Mouse (Mus musculus): ENCODE measurements at regions not wholly inside any gene's neighbourhood (a gene's known extent, or its start where the extent isn't known, plus 50 kb on each side); places are given as distances from the start of the nearest gene placed in this dataset.

GRCm38 (mm10) chr9:117805812-117806211, 176.1 kb upstream of the Rbms3 start:
- H3K79me2 ChIP-seq (ENCODE audit: control insufficient read depth, insufficient read depth), result no peaks in the 10 kb centered on the region
- H3K79me3 ChIP-seq (ENCODE audit: low read depth), result no peaks in the 10 kb centered on the region
- H3ac ChIP-seq (ENCODE audit: control insufficient read depth, insufficient read length, low read depth), result no peak overlapping the region
- no peak for TF ChIP-seq CEBPB (IDR thresholded peaks at IDR 0.05; ENCODE audit: low read depth)
- TF ChIP-seq MYOD1 (IDR thresholded peaks at IDR 0.05; ENCODE audit: control insufficient read depth, insufficient read length, low read depth), result no peak
- no peak for TF ChIP-seq FOSL1 (IDR thresholded peaks at IDR 0.05; ENCODE audit: insufficient read depth, low read length, poor library complexity, severe bottlenecking)
- TF ChIP-seq MYOG (IDR thresholded peaks at IDR 0.05; ENCODE audit: control insufficient read depth, extremely low read depth, insufficient read length), result no peak
- TF ChIP-seq CTCF (IDR thresholded peaks at IDR 0.05; ENCODE audit: control insufficient read depth, insufficient read depth, insufficient read length), result no peak
- no peak for TF ChIP-seq MAX (IDR thresholded peaks at IDR 0.05)
- no peak for TF ChIP-seq USF1 (IDR thresholded peaks at IDR 0.05; ENCODE audit: low read depth)
- H3K4me3 ChIP-seq (ENCODE audit: insufficient read depth, poor library complexity, severe bottlenecking), result no peak overlapping the region
- H3K27me3 ChIP-seq (ENCODE audit: control insufficient read depth, insufficient read depth, insufficient read length), result no peaks in the 10 kb centered on the region
- no peaks in the 10 kb centered on the region for H3K36me3 ChIP-seq (ENCODE audit: control insufficient read depth, insufficient read depth)

GRCm38 (mm10) chr9:117784186-117784591, 154.5 kb upstream of the Rbms3 start:
- no peak overlapping the region for H3K4me3 ChIP-seq (ENCODE audit: insufficient read depth, poor library complexity, severe bottlenecking)
- no peaks in the 10 kb centered on the region for H3K27me3 ChIP-seq (ENCODE audit: control insufficient read depth, insufficient read depth, insufficient read length)
- no peaks in the 10 kb centered on the region for H3K79me2 ChIP-seq (ENCODE audit: control insufficient read depth, insufficient read depth)
- H3K79me3 ChIP-seq (ENCODE audit: low read depth), result no peaks in the 10 kb centered on the region
- H3ac ChIP-seq (ENCODE audit: control insufficient read depth, insufficient read length, low read depth), result no peak overlapping the region
- TF ChIP-seq MYOD1 (IDR thresholded peaks at IDR 0.05; ENCODE audit: control insufficient read depth, insufficient read length, low read depth) (no peak), CTCF (IDR thresholded peaks at IDR 0.05; ENCODE audit: control insufficient read depth, insufficient read depth, insufficient read length) (no peak), MAX (IDR thresholded peaks at IDR 0.05) (no peak), CEBPB (IDR thresholded peaks at IDR 0.05; ENCODE audit: low read depth) (no peak)
- no peaks in the 10 kb centered on the region for H3K36me3 ChIP-seq (ENCODE audit: control insufficient read depth, insufficient read depth)

GRCm38 (mm10) chr9:117754651-117755050, 124.9 kb upstream of the Rbms3 start:
- TF ChIP-seq CTCF (IDR thresholded peaks at IDR 0.05; ENCODE audit: control insufficient read depth, insufficient read depth, insufficient read length) (no peak), CEBPB (IDR thresholded peaks at IDR 0.05; ENCODE audit: low read depth) (no peak), FOSL1 (IDR thresholded peaks at IDR 0.05; ENCODE audit: insufficient read depth, low read length, poor library complexity, severe bottlenecking) (no peak), MYOD1 (IDR thresholded peaks at IDR 0.05; ENCODE audit: control insufficient read depth, insufficient read length, low read depth) (no peak), MYOG (IDR thresholded peaks at IDR 0.05; ENCODE audit: control insufficient read depth, extremely low read depth, insufficient read length) (no peak), USF1 (IDR thresholded peaks at IDR 0.05; ENCODE audit: low read depth) (no peak), MAX (IDR thresholded peaks at IDR 0.05) (no peak)
- Histone ChIP-seq H3K79me2 (ENCODE audit: control insufficient read depth, insufficient read depth) (no peaks in the 10 kb centered on the region), H3K79me3 (ENCODE audit: low read depth) (no peaks in the 10 kb centered on the region), H3ac (ENCODE audit: control insufficient read depth, insufficient read length, low read depth) (no peak overlapping the region), H3K4me3 (ENCODE audit: insufficient read depth, poor library complexity, severe bottlenecking) (no peak overlapping the region), H3K36me3 (ENCODE audit: control insufficient read depth, insufficient read depth) (no peaks in the 10 kb centered on the region), H3K27me3 (ENCODE audit: control insufficient read depth, insufficient read depth, insufficient read length) (no peaks in the 10 kb centered on the region)

- no peak for TF ChIP-seq MAX (IDR thresholded peaks at IDR 0.05)
- Histone ChIP-seq H3K27me3 (ENCODE audit: control insufficient read depth, insufficient read depth, insufficient read length) (no peaks in the 10 kb centered on the region), H3K36me3 (ENCODE audit: control insufficient read depth, insufficient read depth) (no peaks in the 10 kb centered on the region), H3K4me3 (ENCODE audit: insufficient read depth, poor library complexity, severe bottlenecking) (no peak overlapping the region), H3K79me2 (ENCODE audit: control insufficient read depth, insufficient read depth) (no peaks in the 10 kb centered on the region), H3K79me3 (ENCODE audit: low read depth) (no peaks in the 10 kb centered on the region), H3ac (ENCODE audit: control insufficient read depth, insufficient read length, low read depth) (no peak overlapping the region)
Measured at GRCm38 (mm10) chr9:117753466-117753865, 123.8 kb upstream of the Rbms3 start.

GRCm38 (mm10) chr9:117744906-117745305, 115.2 kb upstream of the Rbms3 start:
- Histone ChIP-seq H3K4me3 (ENCODE audit: insufficient read depth, poor library complexity, severe bottlenecking) (no peak overlapping the region), H3K79me3 (ENCODE audit: low read depth) (no peaks in the 10 kb centered on the region), H3ac (ENCODE audit: control insufficient read depth, insufficient read length, low read depth) (no peak overlapping the region), H3K27me3 (ENCODE audit: control insufficient read depth, insufficient read depth, insufficient read length) (no peaks in the 10 kb centered on the region), H3K36me3 (ENCODE audit: control insufficient read depth, insufficient read depth) (no peaks in the 10 kb centered on the region), H3K79me2 (ENCODE audit: control insufficient read depth, insufficient read depth) (no peaks in the 10 kb centered on the region)
- TF ChIP-seq CTCF (IDR thresholded peaks at IDR 0.05; ENCODE audit: control insufficient read depth, insufficient read depth, insufficient read length) (no peak), MYOG (IDR thresholded peaks at IDR 0.05; ENCODE audit: control insufficient read depth, extremely low read depth, insufficient read length) (no peak), CEBPB (IDR thresholded peaks at IDR 0.05; ENCODE audit: low read depth) (no peak), FOSL1 (IDR thresholded peaks at IDR 0.05; ENCODE audit: insufficient read depth, low read length, poor library complexity, severe bottlenecking) (no peak), USF1 (IDR thresholded peaks at IDR 0.05; ENCODE audit: low read depth) (no peak), MAX (IDR thresholded peaks at IDR 0.05) (no peak), MYOD1 (IDR thresholded peaks at IDR 0.05; ENCODE audit: control insufficient read depth, insufficient read length, low read depth) (no peak)

GRCm38 (mm10) chr9:117729366-117729765, 99.7 kb upstream of the Rbms3 start:
- no peaks in the 10 kb centered on the region for H3K79me2 ChIP-seq (ENCODE audit: control insufficient read depth, insufficient read depth)
- TF ChIP-seq USF1 (IDR thresholded peaks at IDR 0.05; ENCODE audit: low read depth), result no peak
- no peak for TF ChIP-seq MYOG (IDR thresholded peaks at IDR 0.05; ENCODE audit: control insufficient read depth, extremely low read depth, insufficient read length)
- no peak for TF ChIP-seq MYOD1 (IDR thresholded peaks at IDR 0.05; ENCODE audit: control insufficient read depth, insufficient read length, low read depth)
- TF ChIP-seq CEBPB (IDR thresholded peaks at IDR 0.05; ENCODE audit: low read depth), result no peak
- TF ChIP-seq FOSL1 (IDR thresholded peaks at IDR 0.05; ENCODE audit: insufficient read depth, low read length, poor library complexity, severe bottlenecking), result no peak
- TF ChIP-seq MAX (IDR thresholded peaks at IDR 0.05), result no peak
- no peak for TF ChIP-seq CTCF (IDR thresholded peaks at IDR 0.05; ENCODE audit: control insufficient read depth, insufficient read depth, insufficient read length)

More at GRCm38 (mm10) chr9:117729366-117729765, 99.7 kb upstream of the Rbms3 start:
- Histone ChIP-seq H3K79me3 (ENCODE audit: low read depth) (no peaks in the 10 kb centered on the region), H3K4me3 (ENCODE audit: insufficient read depth, poor library complexity, severe bottlenecking) (no peak overlapping the region), H3K36me3 (ENCODE audit: control insufficient read depth, insufficient read depth) (no peaks in the 10 kb centered on the region), H3K27me3 (ENCODE audit: control insufficient read depth, insufficient read depth, insufficient read length) (no peaks in the 10 kb centered on the region), H3ac (ENCODE audit: control insufficient read depth, insufficient read length, low read depth) (no peak overlapping the region)

Measured in C2C12 (cell line).